Mouse (Mus musculus): Measurements from ENCODE around the gene Kpna2.
"Not testable (repeated sequence)": the region's sequence is repeated elsewhere in the genome, so short reads cannot be mapped to it uniquely, and the experiment has no call there.

Gene Kpna2

GRCm38 (mm10) chr11:107018606-107019005, 19.3 kb upstream of the Kpna2 start:
- peak in 1 of 2 experiments; percentile 78 for DNase-seq (ENCODE audit: low spot score in 2 of 2)

- DNase-seq (ENCODE audit: low spot score in 2 of 2), result no peak
Measured at GRCm38 (mm10) chr11:107017339-107017886, 18.1 kb upstream of the Kpna2 start.

GRCm38 (mm10) chr11:107016893-107017292, 17.6 kb upstream of the Kpna2 start:
- no peak for DNase-seq (ENCODE audit: low spot score in 2 of 2)

- not testable (repeated sequence) for DNase-seq (ENCODE audit: low spot score in 2 of 2)
Measured at GRCm38 (mm10) chr11:107015535-107016187, 16.3 kb upstream of the Kpna2 start.

- peak in 1 of 2 experiments; percentile 75 for DNase-seq (ENCODE audit: low spot score in 2 of 2)
Measured at GRCm38 (mm10) chr11:107014597-107015309, 15.4 kb upstream of the Kpna2 start.

- DNase-seq (ENCODE audit: low spot score in 2 of 2), result no peak
Measured at GRCm38 (mm10) chr11:107014020-107014585, 14.8 kb upstream of the Kpna2 start.

- DNase-seq (ENCODE audit: low spot score in 2 of 2), result peak; percentile 99 to 100
Measured at GRCm38 (mm10) chr11:107012324-107013017, 13.1 kb upstream of the Kpna2 start.

GRCm38 (mm10) chr11:107011669-107012323, 12.5 kb upstream of the Kpna2 start:
- no peak for DNase-seq (ENCODE audit: low spot score in 2 of 2)

- no peak for DNase-seq (ENCODE audit: low spot score in 2 of 2)
Measured at GRCm38 (mm10) chr11:107011171-107011570, 11.8 kb upstream of the Kpna2 start.

- no peak for DNase-seq (ENCODE audit: low spot score in 2 of 2)
Measured at GRCm38 (mm10) chr11:107010447-107010846, 11.1 kb upstream of the Kpna2 start.

GRCm38 (mm10) chr11:107005538-107005937, 6.2 kb upstream of the Kpna2 start:
- no peak for DNase-seq (ENCODE audit: low spot score in 2 of 2)

GRCm38 (mm10) chr11:107001760-107002675, 2.7 kb upstream of the Kpna2 start:
- DNase-seq (ENCODE audit: low spot score in 2 of 2), result no peak

GRCm38 (mm10) chr11:106999949-107000513, 690 bp upstream of the Kpna2 start:
- DNase-seq (ENCODE audit: low spot score in 2 of 2), result no peak

GRCm38 (mm10) chr11:106998651-106999150, 640 bp downstream of the Kpna2 start:
- peak; percentile 27 to 85 for DNase-seq (ENCODE audit: low spot score in 2 of 2)

GRCm38 (mm10) chr11:106997976-106998375, 1.4 kb downstream of the Kpna2 start:
- peak in 1 of 2 experiments; percentile 38 for DNase-seq (ENCODE audit: low spot score in 2 of 2)

GRCm38 (mm10) chr11:106996492-106996891, 2.8 kb downstream of the Kpna2 start:
- DNase-seq (ENCODE audit: low spot score in 2 of 2), result not testable (repeated sequence)

GRCm38 (mm10) chr11:106994246-106995085, 4.9 kb downstream of the Kpna2 start:
- DNase-seq (ENCODE audit: low spot score in 2 of 2), result no peak

GRCm38 (mm10) chr11:106987384-106987783, 12.0 kb downstream of the Kpna2 start:
- no peak for DNase-seq (ENCODE audit: low spot score in 2 of 2)

Measured in spleen, postnatal 4 days (tissue).